Mouse (Mus musculus) yolk sac, embryonic 10.5 days (tissue): Measurements from ENCODE around the gene Dpm1.

Experiments used
- DNase-seq: peaks from one replicate; pipeline ENCODE4 v3.0.0-alpha.2; 2017; ENCODE audit warnings: low spot score

Dpm1 gene

DNA sequence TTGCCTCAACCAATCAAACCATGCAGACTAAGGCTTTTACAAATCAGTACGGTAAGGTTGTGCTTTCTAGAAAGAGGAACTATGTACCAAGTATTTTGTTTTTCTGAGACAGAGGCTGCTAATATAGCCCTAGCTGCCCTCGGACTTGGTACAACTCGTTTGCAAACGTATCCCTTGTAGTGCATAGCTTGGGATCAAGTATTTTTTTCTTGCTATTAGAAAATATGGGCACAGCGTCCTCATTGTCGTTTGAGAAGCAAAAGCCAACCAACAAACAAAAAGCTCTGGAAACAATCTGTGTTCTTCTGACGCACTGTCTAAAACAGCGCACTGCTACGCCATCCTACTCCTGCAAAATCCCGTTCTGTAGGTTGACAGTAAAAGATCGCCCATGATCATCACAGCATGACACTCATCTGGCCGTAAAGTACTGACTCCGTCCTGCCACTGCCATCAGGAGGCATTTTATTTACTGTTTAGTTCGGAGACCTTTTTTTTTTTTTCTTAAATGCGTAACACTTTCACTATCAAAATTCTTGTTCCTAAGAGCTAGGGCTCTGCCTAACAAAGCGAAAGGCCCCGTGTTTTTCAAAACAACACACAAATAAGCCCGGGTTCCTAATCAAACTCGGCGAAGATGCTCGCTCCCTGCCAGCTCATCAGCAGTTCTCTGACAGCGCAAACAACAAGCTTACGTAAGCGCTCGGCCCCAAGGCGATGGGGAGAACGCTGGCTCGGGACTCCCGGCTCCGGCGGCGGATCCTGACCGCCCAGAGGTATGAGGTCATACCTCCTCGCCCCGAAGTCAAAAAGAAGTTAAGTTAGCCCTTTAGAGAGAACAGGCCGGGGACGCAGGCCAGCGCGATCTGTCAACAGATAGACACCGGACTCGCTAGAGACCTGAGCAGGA lies 1.0 kb downstream of the Dpm1 start:
- DNase-seq: peak; percentile 31

DNA sequence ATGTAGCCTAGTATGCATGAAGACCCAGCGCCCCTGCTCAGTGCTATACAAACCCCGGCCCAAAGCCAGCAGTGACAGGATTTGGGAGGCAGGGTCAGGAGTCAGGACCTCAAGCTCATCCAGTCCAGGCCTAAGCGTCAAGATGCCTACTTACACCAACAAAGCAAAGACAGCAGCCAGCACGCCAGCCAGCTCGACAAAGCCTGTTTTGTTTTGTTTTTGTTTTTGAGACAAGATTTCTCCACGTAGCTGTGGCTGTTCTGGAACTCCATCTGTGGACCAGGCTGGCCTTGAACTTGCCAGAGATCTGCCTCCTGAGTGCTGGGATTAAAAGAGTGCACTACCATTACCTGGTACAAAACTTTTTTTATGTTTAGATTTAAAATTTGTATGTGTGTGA lies 7.1 kb downstream of the Dpm1 start:
- DNase-seq: no peak

DNA sequence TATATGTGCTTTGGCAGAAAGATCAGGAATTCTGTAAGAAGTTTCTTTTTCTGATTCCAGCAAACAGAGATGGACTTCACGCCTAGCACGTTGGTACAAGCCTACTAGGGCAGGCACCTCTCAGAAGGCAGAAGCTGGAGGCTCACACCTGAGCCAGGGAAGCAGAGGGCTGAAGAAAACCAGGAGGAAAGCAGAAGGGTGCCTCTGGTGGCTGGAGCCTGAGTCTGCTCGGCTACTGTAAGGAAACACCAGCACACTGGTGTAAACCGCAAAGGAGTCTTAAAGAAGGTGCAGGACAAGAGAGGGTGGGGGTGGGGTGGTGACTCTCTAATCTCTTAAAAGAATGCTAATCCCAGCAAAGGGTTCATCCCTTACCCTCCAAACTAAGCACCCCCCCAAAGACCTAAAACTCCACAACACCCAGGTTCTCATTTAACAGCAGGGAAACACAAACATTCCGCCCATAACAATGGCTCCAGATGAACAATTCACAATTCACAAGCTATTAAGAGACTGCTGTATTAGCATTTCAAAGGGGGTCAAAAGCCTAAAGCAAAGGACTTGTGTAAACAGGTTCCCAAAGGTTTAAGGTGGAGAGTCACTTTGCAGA lies 16.5 kb downstream of the Dpm1 start:
- DNase-seq: no peak

DNA sequence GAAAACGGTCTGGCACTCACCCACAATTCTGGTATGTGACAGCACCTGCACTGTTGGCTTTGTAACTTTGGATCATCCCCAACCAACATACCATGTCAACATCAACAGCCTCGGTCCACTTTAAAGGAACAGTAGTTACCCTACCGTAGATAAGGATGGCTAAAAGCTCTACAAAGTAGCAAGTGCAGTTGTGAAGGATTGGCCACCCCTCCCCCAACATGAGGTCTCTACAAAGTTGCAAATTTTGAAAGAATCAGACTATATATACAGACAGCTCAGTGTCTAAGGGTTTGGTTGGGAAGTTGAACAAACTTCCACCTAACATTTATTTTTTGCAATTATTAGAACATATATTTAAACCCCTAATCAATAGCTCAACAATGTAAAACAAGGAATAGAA lies 22.5 kb downstream of the Dpm1 start:
- DNase-seq: no peak

DNA sequence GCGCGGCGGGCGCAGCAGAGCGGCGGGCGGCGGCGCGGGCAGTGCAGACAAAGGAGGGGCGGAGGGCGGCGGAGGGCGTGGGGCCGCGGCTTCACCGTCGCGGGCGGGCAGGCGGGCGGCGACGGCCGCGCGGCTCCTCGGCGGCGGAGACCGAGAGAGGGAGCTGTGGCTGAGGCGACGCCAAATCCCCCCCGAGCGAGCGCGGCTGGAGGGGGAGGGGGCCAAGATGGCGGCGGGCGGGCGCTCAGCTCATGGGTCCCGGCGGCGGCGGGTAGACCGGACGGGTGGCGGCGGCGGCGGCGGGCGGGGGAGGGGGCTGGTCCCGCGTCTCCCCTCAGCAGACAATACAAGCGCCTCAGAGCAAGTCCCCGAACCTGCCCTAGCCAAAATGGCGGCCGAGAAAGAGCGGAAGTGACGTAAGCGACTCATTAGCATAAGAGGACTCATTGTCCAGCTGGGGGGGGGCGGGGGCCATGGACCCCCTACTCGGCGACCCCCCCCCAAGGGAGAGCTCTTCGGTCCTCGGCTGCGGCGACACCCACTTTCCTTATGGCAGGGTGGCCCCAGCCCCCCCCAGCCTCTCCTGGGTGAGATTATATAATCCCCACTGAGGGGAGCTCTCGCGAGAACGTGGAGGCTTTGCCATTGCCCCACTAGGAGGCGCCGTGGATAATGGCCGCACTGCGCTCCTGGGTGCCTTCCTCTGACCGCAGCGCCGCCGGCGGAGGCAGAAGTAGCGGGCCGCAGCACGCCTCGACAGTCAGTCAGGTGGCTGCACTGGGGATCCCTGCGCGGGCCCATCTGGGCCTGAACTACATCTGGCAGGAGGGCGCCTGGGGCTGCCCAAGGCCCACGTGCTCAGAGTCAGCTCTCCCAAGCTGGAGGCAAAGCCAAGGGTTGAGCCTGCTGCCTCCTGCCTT lies 23.4 kb downstream of the Dpm1 start, which contains the start of gene Adnp:
Gene Adnp, minus strand, starts transcription at position 388 of the 920 bp plus-strand sequence.
- DNase-seq: peak; percentile 97

DNA sequence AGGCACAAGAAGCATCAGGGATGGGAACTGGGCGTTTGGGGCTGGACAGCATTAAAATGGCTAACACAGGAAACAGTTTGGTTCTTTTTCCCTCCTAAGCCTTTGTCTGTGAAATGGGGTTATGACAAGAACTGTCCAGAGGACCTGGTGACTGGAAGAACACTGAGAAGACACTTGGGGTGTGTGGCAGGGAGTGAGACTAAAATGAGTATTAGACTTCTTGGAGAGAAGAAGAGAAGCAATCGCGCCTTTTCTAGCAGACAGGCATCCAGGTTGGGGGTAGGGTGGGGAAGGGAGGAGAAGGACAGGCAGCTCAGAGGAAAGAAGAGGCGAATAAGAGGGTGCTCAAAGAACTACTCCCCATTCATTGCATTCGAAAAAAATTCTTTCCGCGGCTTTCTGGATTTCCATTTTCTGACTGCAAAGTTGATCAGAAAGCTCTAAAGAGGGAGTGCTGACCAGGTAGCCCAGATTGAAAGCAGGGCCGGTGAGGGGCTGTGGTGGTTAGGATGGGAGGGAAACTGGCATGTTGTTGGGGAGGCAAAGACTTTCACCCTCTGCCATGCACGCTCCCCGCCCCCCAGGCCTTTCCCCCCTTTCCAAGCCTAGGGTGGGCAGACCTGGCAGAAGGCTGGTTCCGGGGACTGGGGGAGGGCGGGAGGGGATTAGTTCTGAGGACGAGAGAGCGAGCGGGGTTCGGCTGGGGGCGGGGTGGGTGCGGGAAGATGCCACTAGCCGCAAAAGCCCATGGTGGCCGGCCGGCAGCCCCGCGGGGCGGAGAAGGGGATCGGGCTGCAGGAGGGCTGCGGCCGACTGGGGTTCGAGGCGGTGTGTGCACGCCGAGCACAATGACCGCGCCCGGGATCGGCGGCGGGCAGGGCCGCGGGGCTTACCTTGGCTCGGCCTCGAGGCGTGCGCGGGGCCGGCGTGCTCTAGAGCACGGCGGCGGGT lies 24.4 kb downstream of the Dpm1 start:
- DNase-seq: peak; percentile 55

DNA sequence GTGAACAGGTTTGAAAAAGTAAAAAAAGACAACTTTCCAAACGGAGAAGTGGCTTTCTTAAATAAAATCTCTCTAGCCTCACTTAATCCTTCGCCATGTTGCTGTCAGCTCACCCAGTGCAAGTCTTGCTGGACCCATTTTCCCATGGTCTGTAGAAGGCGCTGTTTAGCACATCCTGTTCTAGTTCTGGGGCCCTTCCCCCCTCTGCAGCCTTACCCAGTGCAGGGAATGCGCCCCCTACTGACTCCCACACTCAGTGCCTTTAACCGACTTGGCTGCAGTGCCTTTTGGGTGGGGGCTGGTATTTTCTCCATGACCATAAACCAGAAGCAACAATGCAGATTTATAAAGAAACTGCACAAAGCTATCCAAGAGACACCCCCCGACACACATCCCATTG lies 25.1 kb downstream of the Dpm1 start:
- peak; percentile 87 for DNase-seq

DNA sequence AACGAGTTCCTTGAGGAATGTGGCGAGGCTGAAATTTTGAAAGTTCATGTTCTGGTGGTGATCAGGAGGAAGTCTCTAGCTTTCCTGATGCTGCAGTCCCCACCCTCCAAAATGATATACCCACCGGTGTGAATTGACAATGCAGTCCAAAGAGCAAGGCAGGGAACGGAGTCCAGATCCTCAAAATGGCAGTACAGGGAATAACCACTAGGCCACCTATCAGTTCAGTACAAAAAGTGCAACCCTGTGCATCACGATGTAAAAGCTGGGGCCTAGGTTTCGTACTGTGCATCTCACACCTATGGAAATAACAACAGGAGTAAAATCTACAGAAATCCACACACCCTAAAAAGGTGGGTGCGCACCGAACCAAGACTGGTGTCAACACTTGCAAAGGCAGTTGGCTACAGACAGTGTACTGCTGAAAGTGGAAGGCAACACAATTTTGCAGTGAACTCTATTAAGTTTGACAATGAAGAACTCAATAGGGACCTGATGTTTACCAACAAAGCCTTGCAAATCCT lies 25.9 kb downstream of the Dpm1 start:
- no peak for DNase-seq

DNA sequence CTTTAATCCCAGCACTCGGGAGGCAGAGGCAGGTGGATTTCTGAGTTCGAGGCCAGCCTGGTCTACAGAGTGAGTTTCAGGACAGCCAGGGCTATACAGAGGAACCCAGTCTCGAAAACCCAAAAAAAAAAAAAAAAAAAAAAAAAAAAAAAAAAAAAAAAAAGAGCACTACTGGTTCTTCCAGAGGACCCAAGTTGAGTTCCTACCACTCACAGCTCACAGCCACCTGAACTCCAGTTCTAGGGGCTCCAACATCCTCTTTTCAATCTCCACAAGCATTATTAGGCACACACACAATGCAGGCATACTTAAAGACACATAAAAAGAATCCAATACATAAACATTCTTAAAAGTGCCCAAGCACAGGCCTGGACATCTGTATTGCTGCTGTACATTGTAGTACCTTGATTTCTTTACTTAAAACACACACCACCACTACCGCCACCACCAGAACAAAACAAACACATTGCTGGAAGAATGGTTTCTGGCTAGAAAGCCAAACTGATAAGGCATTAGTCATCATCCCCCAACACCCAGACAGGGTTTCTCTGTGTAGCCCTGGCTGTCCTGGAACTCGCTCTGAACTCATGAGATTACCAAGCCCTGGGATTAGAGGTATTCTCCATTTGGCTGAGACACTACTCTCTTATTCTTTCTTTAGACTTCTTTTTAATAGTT lies 30.2 kb downstream of the Dpm1 start:
- DNase-seq: peak; percentile 37

DNA sequence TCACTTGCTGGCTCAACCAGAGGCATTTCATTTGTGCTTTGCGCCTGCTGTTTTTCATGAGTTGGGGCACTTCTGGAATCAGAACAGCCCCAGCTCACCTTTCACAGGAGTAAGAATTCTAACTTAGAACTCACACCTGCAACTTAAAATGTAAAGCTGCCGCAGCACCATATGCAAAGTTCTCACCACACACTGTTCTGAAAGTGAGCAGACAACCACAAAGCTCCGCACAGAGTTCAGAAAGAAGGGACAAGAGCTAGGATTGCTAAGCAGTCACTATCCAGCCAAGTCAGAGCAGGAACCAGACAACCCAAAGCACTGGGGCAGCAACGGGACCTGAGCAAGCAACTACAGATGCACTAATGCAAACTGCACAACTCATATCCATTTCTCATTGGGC lies 30.9 kb downstream of the Dpm1 start:
- DNase-seq: no peak

DNA sequence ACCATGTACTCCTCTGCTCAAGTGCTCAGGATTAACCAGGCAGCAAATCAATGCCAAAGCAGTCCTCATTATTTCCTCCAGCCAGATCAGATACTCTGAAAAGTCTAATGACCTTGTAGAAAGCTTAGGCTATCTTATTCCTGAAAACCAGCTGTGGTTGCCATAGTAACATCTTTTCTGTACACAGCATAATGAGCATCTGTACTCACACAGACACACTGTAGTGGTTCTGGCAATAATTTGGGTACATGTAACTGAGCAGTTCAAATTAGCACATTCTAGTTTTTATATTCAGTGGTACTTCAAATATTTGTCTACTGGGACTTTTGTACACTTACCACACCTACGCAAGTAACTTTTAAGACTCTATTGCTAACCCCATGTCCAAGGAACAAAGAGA lies 32.0 kb downstream of the Dpm1 start:
- no peak for DNase-seq

DNA sequence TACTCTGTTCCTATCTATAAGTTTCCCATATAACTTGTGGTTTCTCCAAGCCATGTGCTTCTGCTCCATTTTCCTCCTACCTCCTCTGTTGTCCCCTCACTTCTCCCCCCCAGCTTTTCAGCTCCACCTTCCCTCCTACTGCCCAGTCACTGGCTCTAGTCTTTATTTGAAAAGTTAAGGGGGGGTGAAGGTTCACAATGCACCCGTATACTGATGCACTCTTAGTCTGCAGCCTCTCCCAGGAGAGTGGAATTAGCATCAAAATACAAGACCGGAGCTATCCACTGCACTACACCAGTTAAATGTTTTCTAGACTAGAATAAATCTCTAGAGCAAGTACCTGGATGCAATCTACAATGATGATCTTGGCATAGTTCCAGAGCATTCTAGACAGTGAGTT lies 34.7 kb downstream of the Dpm1 start:
- no peak for DNase-seq

DNA sequence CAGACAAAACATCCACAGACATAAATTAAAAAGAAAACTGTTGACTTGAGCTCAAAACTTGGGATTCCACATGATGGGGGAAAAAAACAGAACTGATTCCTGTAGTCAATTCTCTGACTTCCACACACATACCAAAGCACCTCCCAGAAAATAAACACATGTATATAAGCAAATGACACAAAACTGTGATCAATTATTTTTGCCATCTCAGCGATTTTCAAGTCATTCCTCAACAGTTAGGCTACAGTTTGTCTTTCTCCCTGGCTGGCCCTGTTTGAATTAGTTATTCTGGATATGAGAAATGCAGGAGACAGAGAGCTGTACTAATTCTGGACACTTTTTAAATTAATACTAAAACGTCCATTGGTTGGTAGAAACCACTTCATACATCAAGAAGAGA lies 36.7 kb downstream of the Dpm1 start:
- no peak for DNase-seq

DNA sequence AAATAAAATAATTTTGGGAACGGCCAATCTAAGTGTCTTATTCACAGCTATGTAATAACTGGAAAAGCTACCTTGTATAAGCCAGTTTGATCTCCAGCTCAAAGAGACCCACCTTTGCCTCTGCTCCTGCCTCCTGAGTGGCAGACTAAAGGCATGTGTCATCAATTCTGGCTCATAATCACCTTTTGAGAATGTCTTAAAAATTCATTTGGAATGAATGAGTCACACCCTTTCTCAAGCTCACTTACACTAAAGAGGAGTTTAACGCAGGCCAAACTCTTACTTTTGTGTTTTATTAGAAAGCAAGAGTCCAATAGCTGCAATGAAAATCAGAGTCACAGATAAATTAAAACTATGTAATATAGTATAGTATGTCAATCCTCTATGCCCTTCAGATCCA lies 38.5 kb downstream of the Dpm1 start:
- DNase-seq: no peak

DNA sequence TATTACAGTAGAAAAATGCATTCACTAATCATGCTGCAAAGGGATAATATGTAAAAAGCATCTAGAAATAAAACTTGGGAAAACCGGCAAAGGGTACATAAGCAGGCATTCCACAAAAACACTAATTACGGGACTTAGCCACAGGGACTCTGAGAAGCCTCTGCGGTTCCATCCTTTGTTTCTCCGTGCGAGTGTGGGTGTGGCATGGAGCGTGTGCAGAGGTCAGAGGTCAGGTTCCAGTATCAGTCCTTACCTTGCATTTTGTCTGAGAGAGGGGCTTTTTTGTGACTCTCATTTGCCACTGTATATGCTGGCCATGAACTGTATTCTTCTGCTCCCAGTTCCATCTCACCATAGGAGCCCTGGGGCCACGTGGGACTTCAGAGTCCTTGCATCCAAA lies 54.4 kb downstream of the Dpm1 start:
- no peak for DNase-seq

DNA sequence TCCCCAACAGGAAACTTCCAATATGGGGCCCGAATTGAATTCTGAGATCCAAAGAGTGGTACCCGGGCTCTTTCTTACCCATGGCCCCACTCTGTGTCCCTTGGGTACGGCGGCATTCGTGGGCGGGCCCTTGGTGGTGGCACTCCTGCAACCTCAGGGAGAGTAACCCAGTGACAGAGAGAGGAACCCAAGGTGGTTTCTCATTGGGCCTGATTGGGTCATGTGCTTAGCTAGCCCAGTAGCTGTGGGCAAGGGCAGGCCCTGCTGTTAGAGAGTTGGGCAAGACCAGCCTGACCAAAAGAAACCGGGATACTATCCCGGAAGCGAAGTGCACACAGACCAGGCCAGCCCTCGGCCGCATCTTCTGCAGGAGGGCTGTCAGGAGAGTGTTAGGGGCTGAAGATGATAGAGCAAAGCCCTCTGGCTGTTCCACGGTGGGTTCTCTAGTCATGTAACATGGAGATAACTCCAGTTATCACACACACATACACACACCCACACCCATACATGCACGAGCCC lies 60.2 kb downstream of the Dpm1 start:
- peak; percentile 39 for DNase-seq

DNA sequence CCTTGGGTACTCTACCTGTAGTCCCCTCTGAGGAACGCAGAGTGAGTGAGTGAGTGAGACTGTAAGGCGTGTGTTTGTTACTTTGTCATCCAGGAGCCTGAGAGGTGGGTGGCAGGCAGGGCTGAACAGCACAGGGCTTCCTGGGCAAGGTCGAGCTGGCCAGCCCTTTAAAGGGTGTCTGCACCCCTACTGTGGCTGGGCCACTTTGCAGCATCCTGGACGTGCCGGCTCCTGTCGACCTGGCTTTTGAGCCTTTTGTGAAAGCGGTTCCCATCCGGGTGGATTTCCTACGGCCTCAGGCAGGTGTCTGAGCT lies 60.6 kb downstream of the Dpm1 start:
- DNase-seq: no peak

DNA sequence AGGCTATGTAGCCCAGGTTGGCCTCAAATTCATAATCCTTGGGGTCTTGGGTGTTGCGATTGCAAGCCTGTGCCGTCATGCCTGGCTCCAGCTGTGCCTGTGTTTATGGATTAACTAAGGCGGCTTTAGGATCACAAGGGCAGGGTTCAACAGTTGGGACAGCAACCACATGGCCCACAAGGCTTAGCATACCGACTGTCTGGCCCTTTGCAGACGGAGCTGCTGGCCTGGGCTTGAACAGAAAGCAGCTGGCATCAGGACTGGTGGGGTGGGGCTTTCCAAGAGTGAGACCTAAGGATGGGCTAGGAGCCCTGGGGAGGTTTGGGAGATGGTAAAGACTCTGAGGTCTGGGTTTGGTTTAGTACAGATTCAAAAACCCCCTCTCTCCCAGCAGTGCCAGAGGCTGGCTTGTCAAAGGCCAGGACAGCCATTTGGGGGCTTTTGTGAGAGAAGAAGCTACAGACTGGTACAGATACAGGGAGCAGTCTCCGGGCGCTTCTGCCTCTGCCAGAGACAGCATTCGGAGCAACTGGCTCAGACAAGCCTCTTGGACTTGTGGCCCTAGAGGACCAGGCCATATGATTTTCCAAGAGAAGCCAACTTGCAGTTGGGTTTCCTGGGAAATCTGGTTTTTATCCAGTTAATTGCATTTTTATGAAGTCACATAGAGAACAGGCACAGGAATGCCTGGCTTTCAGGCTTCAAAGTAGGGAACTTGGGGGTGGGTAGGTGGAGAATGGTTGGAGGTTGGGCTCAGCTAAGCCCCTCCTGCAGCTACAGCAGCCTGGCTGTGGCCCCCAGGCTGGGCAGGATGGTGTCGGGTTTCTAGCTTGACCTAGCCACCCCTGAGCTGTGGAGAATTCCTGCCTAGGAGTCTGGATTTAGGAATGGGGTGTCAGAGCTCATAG lies 61.2 kb downstream of the Dpm1 start:
- peak; percentile 80 for DNase-seq

DNA sequence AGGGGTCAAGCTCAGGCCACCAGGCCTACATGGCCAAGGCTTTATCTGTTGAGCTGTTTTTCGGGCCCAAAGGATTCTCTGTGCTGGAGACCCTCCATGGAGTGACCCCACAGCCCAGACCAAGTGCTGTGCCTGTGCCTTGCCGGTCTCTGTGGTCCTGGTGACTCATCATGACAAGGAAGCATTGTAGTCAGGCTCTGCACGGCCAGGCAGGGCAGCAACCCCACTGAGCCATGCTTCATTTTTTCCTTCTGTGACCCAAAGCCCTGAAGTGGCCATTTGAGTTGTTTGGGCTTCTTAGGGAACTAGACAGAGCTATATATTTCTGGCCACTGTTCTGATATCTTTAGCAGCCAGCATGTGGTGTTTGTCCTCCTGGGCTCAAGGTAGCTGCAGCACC lies 62.6 kb downstream of the Dpm1 start:
- no peak for DNase-seq
